Mouse (Mus musculus): Measurements from ENCODE around the gene Gm12794. TPM values are rescaled to one million over a fixed set of nuclear protein-coding genes. Genes with fewer than 3 reads are reported as not detected.
"Not testable (repeated sequence)": the region's sequence is repeated elsewhere in the genome, so short reads cannot be mapped to it uniquely, and the experiment has no call there.

Gm12794 gene
- not detected in 2 replicates for polyA plus RNA-seq (2015; fragmentation: Nextera tagmentation; extraction: Ambion mirVana)

DNA sequence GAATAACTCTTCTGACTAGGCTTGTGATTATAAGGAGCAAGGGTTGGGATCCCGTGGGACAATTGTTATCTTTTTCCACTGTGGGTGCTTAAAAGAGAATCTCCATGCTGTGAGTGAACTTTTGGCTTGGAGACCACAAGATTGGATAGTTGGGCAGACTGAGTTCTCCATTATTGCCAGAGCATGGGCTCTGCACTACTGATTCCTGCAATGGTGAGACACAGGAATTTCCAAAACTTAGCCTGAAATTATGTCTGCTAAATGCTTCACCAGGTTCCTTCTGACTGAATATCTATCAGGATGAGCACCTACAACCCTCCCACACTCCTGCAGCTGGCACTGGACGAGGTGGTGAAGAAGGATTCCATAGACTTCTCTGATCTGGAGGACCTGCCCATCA, at the start of gene Gm12794:
Gm12794 (plus strand) TSS at position 301 of the 400 bp plus-strand sequence.
- H3K4me2 ChIP-seq (replicated peaks; ENCODE audit: low read depth, low read length); H3K4me1 ChIP-seq (ENCODE audit: insufficient read depth, low read length); H3K36me3 ChIP-seq (ENCODE audit: insufficient read depth, low read length); H3K27me3 ChIP-seq (ENCODE audit: insufficient read depth, low read length); H3K9me3 ChIP-seq (ENCODE audit: low read length); H3K27ac ChIP-seq (ENCODE audit: low read length); ATAC-seq (ENCODE audit: low FRiP score, low TSS enrichment); H3K4me3 ChIP-seq (ENCODE audit: low read length); H3K9ac ChIP-seq (replicated peaks; ENCODE audit: low read length): not testable (repeated sequence)
- 78% methylated on average over 2 of the region's 2 CpGs for WGBS

DNA sequence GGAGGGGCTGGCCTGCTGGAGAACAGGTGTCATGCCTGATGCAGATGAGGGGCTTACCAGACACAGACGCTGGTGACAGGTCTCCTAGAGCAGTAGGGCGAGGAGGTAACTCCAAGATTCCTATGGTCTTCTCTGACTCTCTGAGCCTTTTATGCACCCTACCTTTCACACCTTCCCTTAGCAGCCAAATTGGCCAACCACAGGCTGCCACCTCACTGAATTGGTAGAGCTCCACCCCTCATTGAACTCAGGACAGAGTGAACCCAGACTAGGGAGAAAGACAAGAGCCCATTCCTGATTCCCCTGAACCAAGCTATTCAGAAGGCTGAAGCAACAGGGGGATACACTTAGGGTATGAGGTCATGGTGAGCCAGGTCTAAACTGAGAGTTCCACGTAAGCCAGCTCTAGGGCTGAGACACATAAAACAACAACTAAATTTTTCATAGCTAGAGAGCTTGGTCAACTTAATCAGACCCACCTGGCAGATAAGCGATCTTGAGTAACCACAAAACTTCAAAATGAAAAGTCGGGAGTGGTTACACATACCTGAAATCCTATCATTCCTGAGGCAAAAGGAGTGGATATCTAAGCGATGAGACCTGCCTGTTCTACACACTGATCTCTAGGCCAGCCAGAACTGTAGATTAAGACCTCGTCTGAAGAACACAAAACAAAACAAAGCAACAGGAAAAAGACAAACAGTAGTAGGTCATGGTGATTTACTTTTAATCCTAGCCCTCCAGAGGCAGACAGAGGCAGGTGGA, 46.4 kb upstream of the Gm12794 start, which contains the start of gene C130073F10Rik:
C130073F10Rik (minus strand) TSS at position 134 of the 765 bp plus-strand sequence.
- Histone ChIP-seq H3K4me1 (ENCODE audit: insufficient read depth, low read length) (no peaks in the 10 kb centered on the region), H3K4me3 (ENCODE audit: low read length) (no peak within 1 kb of the TSS), H3K9me3 (ENCODE audit: low read length) (0 out of 2 replicates have a peak, but pooled peaks cover 1% of the 10 kb centered on the region), H3K4me2 (replicated peaks; ENCODE audit: low read depth, low read length) (no peak within 1 kb of the TSS), H3K27ac (ENCODE audit: low read length) (no peak within 1 kb of the TSS), H3K9ac (replicated peaks; ENCODE audit: low read length) (no peak within 1 kb of the TSS), H3K36me3 (ENCODE audit: insufficient read depth, low read length) (no peaks in the 10 kb centered on the region), H3K27me3 (ENCODE audit: insufficient read depth, low read length) (no peaks in the 10 kb centered on the region)
- WGBS, result 82% methylated on average over 7 of the region's 7 CpGs
- no peak for ATAC-seq (ENCODE audit: low FRiP score, low TSS enrichment)

DNA sequence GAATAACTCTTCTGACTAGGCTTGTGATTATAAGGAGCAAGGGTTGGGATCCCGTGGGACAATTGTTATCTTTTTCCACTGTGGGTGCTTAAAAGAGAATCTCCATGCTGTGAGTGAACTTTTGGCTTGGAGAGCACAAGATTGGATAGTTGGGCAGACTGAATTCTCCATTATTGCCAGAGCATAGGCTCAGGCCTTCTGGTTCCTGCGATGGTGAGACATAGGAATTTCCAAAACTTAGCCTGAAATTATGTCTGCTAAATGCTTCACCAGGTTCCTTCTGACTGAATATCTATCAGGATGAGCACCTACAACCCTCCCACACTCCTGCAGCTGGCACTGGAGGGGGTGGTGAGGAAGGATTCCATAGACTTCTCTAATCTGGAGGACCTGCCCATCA, 31.4 kb upstream of the Gm12794 start, which contains the start of gene Gm12800:
Gm12800 (plus strand) TSS at position 301 of the 400 bp plus-strand sequence.
- H3K4me3 ChIP-seq (ENCODE audit: low read length); ATAC-seq (ENCODE audit: low FRiP score, low TSS enrichment); H3K36me3 ChIP-seq (ENCODE audit: insufficient read depth, low read length); H3K9ac ChIP-seq (replicated peaks; ENCODE audit: low read length); H3K4me1 ChIP-seq (ENCODE audit: insufficient read depth, low read length); H3K4me2 ChIP-seq (replicated peaks; ENCODE audit: low read depth, low read length); H3K27me3 ChIP-seq (ENCODE audit: insufficient read depth, low read length); H3K9me3 ChIP-seq (ENCODE audit: low read length); H3K27ac ChIP-seq (ENCODE audit: low read length): not testable (repeated sequence)
- 78% methylated on average over 2 of the region's 2 CpGs for WGBS

DNA sequence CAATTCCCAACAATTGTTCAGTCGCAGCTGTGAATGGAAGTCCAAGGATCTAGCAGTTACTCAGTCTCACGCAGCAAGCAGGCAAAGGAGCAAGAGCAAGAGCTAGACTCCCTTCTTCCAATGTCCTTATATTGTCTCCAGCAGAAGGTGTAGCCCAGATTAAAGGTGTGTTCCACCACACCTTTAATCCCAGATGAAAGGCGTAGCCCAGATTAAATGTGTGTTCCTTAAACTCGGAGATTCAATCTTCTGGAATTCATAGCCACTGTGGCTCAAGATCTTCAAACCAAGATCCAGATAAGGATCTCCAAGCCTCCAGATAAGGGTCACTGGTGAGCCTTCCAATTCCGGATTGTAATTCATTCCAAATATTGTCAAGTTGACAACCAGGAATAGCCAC, 40.7 kb downstream of the Gm12794 start, which contains the start of gene Gm12790:
Gm12790 (minus strand) TSS at position 101 of the 400 bp plus-strand sequence.
- WGBS, result 86% methylated on average over 1 of the region's 5 CpGs

DNA sequence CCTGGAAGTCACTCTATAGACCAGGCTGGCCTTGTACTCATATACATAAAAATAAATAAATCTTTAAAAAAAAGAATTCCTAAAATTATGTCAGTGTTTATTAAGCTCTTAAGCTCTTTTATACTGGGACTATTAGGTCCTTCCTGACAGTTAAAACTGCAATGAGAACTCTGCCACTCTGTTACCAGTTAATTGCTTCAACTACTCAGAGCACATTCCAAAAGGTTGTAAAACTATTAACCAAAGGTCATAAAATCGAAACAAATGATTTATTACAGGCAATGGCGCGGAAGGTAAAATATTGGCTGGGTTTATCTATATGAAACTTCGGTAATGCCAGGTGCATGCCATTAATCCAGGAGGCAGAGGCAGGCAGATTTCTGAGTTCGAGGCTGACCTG, 45.5 kb downstream of the Gm12794 start:
- Histone ChIP-seq H3K4me1 (ENCODE audit: insufficient read depth, low read length) (no peaks in the 10 kb centered on the region), H3K27ac (ENCODE audit: low read length) (no peak overlapping the region), H3K9me3 (ENCODE audit: low read length) (no peaks in the 10 kb centered on the region), H3K9ac (replicated peaks; ENCODE audit: low read length) (no peak overlapping the region), H3K36me3 (ENCODE audit: insufficient read depth, low read length) (no peaks in the 10 kb centered on the region), H3K4me2 (replicated peaks; ENCODE audit: low read depth, low read length) (no peak overlapping the region), H3K27me3 (ENCODE audit: insufficient read depth, low read length) (no peaks in the 10 kb centered on the region), H3K4me3 (ENCODE audit: low read length) (no peak overlapping the region)
- 65% methylated on average over 5 of the region's 5 CpGs for WGBS
- ATAC-seq (ENCODE audit: low FRiP score, low TSS enrichment), result no peak

More for the DNA sequence above, 40.7 kb downstream of the Gm12794 start, which contains the start of gene Gm12790:
- H3K27me3 ChIP-seq (ENCODE audit: insufficient read depth, low read length); H3K4me1 ChIP-seq (ENCODE audit: insufficient read depth, low read length); ATAC-seq (ENCODE audit: low FRiP score, low TSS enrichment); H3K36me3 ChIP-seq (ENCODE audit: insufficient read depth, low read length); H3K27ac ChIP-seq (ENCODE audit: low read length); H3K4me3 ChIP-seq (ENCODE audit: low read length); H3K9ac ChIP-seq (replicated peaks; ENCODE audit: low read length); H3K4me2 ChIP-seq (replicated peaks; ENCODE audit: low read depth, low read length); H3K9me3 ChIP-seq (ENCODE audit: low read length): not testable (repeated sequence)

DNA sequence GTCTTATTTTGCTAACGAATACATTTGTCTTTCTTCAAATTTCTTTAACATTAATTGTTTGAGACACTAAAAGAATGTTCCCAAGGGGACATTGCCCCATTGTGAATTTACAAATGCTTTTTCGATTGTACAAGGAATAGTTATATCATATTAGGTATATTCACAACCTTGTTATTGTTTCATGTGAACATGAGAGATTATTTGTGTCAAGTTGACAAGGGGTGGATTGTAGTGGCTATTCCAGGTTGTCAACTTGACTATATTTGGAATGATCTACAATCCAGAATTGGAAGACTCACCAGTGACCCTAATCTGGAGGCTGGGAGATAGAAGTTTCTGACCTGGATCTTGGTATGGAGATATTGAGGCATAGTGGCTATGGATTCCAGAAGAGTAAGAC, 46.1 kb downstream of the Gm12794 start, which contains the start of gene Gm12789:
Gm12789 (plus strand) TSS at position 301 of the 400 bp plus-strand sequence.
- H3K36me3 ChIP-seq (ENCODE audit: insufficient read depth, low read length); H3K4me3 ChIP-seq (ENCODE audit: low read length); ATAC-seq (ENCODE audit: low FRiP score, low TSS enrichment); H3K4me2 ChIP-seq (replicated peaks; ENCODE audit: low read depth, low read length); H3K9me3 ChIP-seq (ENCODE audit: low read length); H3K9ac ChIP-seq (replicated peaks; ENCODE audit: low read length); H3K4me1 ChIP-seq (ENCODE audit: insufficient read depth, low read length); H3K27me3 ChIP-seq (ENCODE audit: insufficient read depth, low read length); H3K27ac ChIP-seq (ENCODE audit: low read length): not testable (repeated sequence)
- 89% methylated on average over 2 of the region's 2 CpGs for WGBS

Other genes with a start within 250 kb of the Gm12794 start
- gene Lepr, start 223.0 kb upstream of the Gm12794 start, polyA plus RNA-seq (2015; fragmentation: Nextera tagmentation; extraction: Ambion mirVana), result 5.5 TPM in 2 replicates
- gene B020004J07Rik, start 96.4 kb upstream of the Gm12794 start, polyA plus RNA-seq (2015; fragmentation: Nextera tagmentation; extraction: Ambion mirVana), result not detected in 2 replicates
- gene C130073F10Rik, start 46.6 kb upstream of the Gm12794 start, polyA plus RNA-seq (2015; fragmentation: Nextera tagmentation; extraction: Ambion mirVana), result not detected in 2 replicates
- not detected in 2 replicates for gene Gm12800, start 31.3 kb upstream of the Gm12794 start, polyA plus RNA-seq (2015; fragmentation: Nextera tagmentation; extraction: Ambion mirVana)
- not detected in 2 replicates for gene Gm12790, start 40.6 kb downstream of the Gm12794 start, polyA plus RNA-seq (2015; fragmentation: Nextera tagmentation; extraction: Ambion mirVana)
- not detected in 2 replicates for gene Gm12789, start 46.2 kb downstream of the Gm12794 start, polyA plus RNA-seq (2015; fragmentation: Nextera tagmentation; extraction: Ambion mirVana)
- 13.4 and 15.5 TPM in 2 replicates for gene Pde4b, start 147.1 kb downstream of the Gm12794 start, polyA plus RNA-seq (2015; fragmentation: Nextera tagmentation; extraction: Ambion mirVana)